Mouse (Mus musculus) forebrain, embryonic 16.5 days (tissue): ENCODE measurements around the gene 4930432K21Rik. TPM values are rescaled to one million over a fixed set of nuclear protein-coding genes. Genes with fewer than 3 reads are reported as not detected.

ENCODE experiments used
- ATAC-seq: fragments of 200-750 bp; cut with Nextera tagmentation; 2 replicates; pipeline ENCODE4 v1.8.0; 2017; ENCODE audit warnings: mild to moderate bottlenecking, moderate library complexity
- H3K27ac ChIP-seq: fragments of 300-500 bp; sonication (generic); 2 replicates; pipeline ENCODE4 v1.5.1; 2014; ENCODE audit warnings: low read length, control low read depth
- H3K27me3 ChIP-seq: fragments of 300-500 bp; sonication (generic); replicated peaks from 2 replicates; pipeline ENCODE4 v1.6.1; 2014; ENCODE audit warnings: low read length; ENCODE audit not compliant: control insufficient read depth, insufficient read depth
- H3K36me3 ChIP-seq: fragments of 300-500 bp; sonication (generic); 2 replicates; pipeline ENCODE4 v1.6.1; 2014; ENCODE audit not compliant: control insufficient read depth, insufficient read depth
- H3K4me1 ChIP-seq: fragments of 300-500 bp; sonication (generic); replicated peaks from 2 replicates; pipeline ENCODE4 v1.6.1; 2014; ENCODE audit warnings: low read length; ENCODE audit not compliant: control insufficient read depth, insufficient read depth
- H3K4me2 ChIP-seq: fragments of 300-500 bp; sonication (generic); 2 replicates; pipeline ENCODE4 v1.6.1; 2014; ENCODE audit warnings: mild to moderate bottlenecking, low read length, control low read depth
- H3K4me3 ChIP-seq: fragments of 300-500 bp; sonication (generic); replicated peaks from 2 replicates; pipeline ENCODE4 v1.5.1; 2014; ENCODE audit warnings: mild to moderate bottlenecking, low read length, control low read depth
- H3K9ac ChIP-seq: fragments of 300-500 bp; sonication (generic); replicated peaks from 2 replicates; pipeline ENCODE4 v1.6.1; 2014; ENCODE audit warnings: low read depth, low read length, control low read depth
- H3K9me3 ChIP-seq: fragments of 300-500 bp; sonication (generic); 2 replicates; pipeline ENCODE4 v1.6.1; 2016; ENCODE audit warnings: low read length; ENCODE audit not compliant: control insufficient read depth
- WGBS: fragments of 180-500 bp; shearing (Covaris S2); extraction: QIAGEN DNeasy Blood & Tissue Kit; methylation state at CpG from one replicate; pipeline ENCODE4 v1.1.7; 2014; 5-methylcytosine and 5-hydroxymethylcytosine counted together
- polyA plus RNA-seq: library from polyadenylated mRNA; unstranded; fragments of >200 nt; fragmentation: Nextera tagmentation; extraction: Ambion mirVana; gene quantifications from 2 replicates; pipeline ENCODE4 v1.2.1, GENCODE M21; 2015

The 4930432K21Rik gene
- polyA plus RNA-seq, 1 experiment from 2014 or later, result 3.5 TPM

GRCm38 (mm10) chr8:84187065-84187755 lies 39.4 kb downstream of the 4930432K21Rik start:
- Histone ChIP-seq H3K4me2 (peak overlapping the region; percentile 55), H3K27ac (no peak overlapping the region), H3K9ac (peak overlapping the region; percentile 49), H3K4me3 (peak overlapping the region; percentile 30), H3K9me3 (no peaks in the 10 kb centered on the region), H3K4me1 (peaks cover 33% of the 10 kb centered on the region), H3K36me3 (no peaks in the 10 kb centered on the region), H3K27me3 (no peaks in the 10 kb centered on the region)
- 3% methylated on average over 21 of the region's 21 CpGs for WGBS
- ATAC-seq, result no peak

DNA sequence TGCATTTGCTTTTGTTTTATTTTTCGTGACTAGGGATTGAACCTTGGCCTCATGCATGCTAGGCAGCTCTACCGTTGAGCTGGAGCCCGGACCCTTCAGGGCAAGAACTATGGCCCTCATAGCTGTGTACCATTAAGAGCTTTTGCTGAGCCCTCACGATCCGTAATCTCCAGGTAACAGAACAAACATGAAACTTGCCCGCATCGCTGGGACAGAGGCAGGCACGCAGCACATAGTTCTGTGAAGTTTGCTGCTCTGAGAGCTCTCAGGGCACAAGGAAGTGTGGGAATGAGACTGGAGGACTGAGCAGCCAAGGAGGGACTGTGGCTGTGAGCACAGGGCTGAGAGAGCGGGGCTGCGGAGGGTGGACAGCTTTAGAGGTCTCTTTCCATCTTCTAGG lies 40.8 kb downstream of the 4930432K21Rik start:
- H3K4me1 ChIP-seq, result peaks cover 31% of the 10 kb centered on the region
- H3K9me3 ChIP-seq, result no peaks in the 10 kb centered on the region
- H3K4me2 ChIP-seq, result no peak overlapping the region
- H3K9ac ChIP-seq, result no peak overlapping the region
- H3K36me3 ChIP-seq, result no peaks in the 10 kb centered on the region
- H3K27me3 ChIP-seq, result no peaks in the 10 kb centered on the region
- 91% methylated on average over 10 of the region's 10 CpGs for WGBS
- H3K4me3 ChIP-seq, result no peak overlapping the region
- no peak overlapping the region for H3K27ac ChIP-seq
- ATAC-seq, result no peak

DNA sequence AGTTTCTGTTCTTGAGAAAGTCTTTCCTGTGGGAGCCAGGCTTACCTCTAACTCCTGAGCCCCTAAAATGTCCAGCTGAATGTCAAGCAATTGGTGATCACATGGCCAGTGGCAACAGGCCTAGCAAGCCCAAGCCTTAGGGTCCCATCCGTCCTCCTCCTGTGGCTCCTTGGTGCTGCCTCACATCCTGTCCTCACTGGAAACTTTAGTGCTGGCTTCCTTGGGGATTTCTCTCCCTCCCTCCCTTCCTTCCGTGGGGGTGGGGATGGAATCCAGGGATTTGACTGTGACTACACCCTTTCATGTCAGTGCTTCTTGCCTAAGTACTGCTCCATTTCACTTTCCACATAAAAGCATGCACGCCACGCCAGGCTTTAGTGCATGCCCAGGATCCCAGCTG lies 41.8 kb downstream of the 4930432K21Rik start:
- Histone ChIP-seq H3K9ac (no peak overlapping the region), H3K4me3 (no peak overlapping the region), H3K27me3 (no peaks in the 10 kb centered on the region), H3K27ac (no peak overlapping the region), H3K4me1 (peaks cover 24% of the 10 kb centered on the region), H3K4me2 (no peak overlapping the region), H3K36me3 (no peaks in the 10 kb centered on the region), H3K9me3 (no peaks in the 10 kb centered on the region)
- WGBS, result 68% methylated on average over 4 of the region's 4 CpGs
- no peak for ATAC-seq

DNA sequence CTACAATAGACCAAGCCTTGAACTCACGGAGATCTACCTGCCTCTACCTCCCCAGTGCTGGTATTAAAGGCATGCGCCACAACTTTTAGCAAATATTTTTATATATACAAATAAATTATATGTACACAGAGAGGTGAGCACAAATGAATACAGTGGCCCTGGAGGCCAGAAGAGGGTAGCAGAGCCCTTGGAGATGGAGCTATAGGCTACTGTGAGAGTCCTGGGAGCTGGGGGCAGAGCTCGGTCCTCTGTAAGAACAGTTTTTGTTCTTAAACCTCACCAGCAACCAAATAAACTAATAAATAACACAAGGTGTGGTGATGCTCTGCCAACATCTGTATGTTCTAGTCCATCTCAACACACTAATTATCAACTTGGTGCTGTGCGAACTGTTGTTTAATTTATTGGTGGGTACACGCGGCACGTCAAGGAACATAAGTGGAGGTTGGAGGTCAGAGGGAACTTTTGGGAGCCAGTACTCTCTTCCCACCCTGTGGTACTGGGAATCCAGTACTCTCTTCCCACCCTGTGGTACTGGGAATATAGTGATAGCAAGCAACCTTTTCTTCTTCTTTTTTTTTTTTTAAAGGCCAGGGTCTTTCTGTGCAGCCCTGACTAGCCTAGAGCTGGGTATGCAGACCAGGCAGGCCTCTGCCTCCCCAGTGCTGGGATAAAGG lies 42.5 kb downstream of the 4930432K21Rik start:
- Histone ChIP-seq H3K27me3 (no peaks in the 10 kb centered on the region), H3K9ac (no peak overlapping the region), H3K9me3 (no peaks in the 10 kb centered on the region), H3K36me3 (no peaks in the 10 kb centered on the region), H3K4me1 (peaks cover 21% of the 10 kb centered on the region), H3K4me3 (no peak overlapping the region), H3K27ac (no peak overlapping the region), H3K4me2 (no peak overlapping the region)
- 93% methylated on average over 7 of the region's 7 CpGs for WGBS
- ATAC-seq, result no peak

DNA sequence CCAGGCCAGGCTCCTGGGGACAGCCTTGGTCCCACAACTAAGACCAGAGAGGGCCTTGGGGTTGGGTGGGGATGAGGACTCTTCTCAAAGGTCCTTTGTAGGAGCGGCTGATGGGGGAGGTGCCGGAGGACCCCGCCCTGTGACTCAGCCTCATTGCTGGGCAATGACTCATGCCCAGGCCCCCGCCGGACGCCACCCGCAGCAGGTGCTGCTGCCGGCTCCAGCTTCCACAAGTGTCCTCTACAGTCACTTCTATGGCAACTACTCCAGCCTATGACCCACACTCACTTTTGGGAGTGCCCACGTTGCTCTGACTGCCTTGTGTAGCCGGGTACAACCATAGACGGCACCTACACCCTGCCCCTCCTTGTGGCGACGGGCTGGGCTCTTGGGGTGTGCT lies 44.2 kb downstream of the 4930432K21Rik start:
- Histone ChIP-seq H3K9me3 (no peaks in the 10 kb centered on the region), H3K4me3 (no peak overlapping the region), H3K36me3 (no peaks in the 10 kb centered on the region), H3K27ac (peak overlapping the region; percentile 44; the same call in 1 of the 2 replicates), H3K9ac (no peak overlapping the region), H3K4me2 (peak overlapping the region; percentile 42), H3K27me3 (no peaks in the 10 kb centered on the region), H3K4me1 (peaks cover 16% of the 10 kb centered on the region)
- ATAC-seq, result peak; percentile 41; the same call in 1 of the 2 replicates
- WGBS, result 24% methylated on average over 13 of the region's 13 CpGs

GRCm38 (mm10) chr8:84192555-84192954 lies 44.7 kb downstream of the 4930432K21Rik start:
- Histone ChIP-seq H3K9ac (no peak overlapping the region), H3K4me1 (peaks cover 17% of the 10 kb centered on the region), H3K4me3 (peak overlapping the region; percentile 8; the same call in 1 of the 2 replicates), H3K9me3 (no peaks in the 10 kb centered on the region), H3K36me3 (no peaks in the 10 kb centered on the region), H3K27ac (no peak overlapping the region), H3K4me2 (peak overlapping the region; percentile 42), H3K27me3 (no peaks in the 10 kb centered on the region)
- ATAC-seq, result peak; percentile 23; the same call in 1 of the 2 replicates
- WGBS, result 3% methylated on average over 33 of the region's 33 CpGs

GRCm38 (mm10) chr8:84193161-84193560 lies 45.3 kb downstream of the 4930432K21Rik start:
- H3K4me1 ChIP-seq, result peaks cover 23% of the 10 kb centered on the region
- no peaks in the 10 kb centered on the region for H3K9me3 ChIP-seq
- H3K9ac ChIP-seq, result no peak overlapping the region
- H3K27me3 ChIP-seq, result no peaks in the 10 kb centered on the region
- H3K36me3 ChIP-seq, result no peaks in the 10 kb centered on the region
- H3K27ac ChIP-seq, result no peak overlapping the region
- no peak for ATAC-seq
- no peak overlapping the region for H3K4me2 ChIP-seq
- no peak overlapping the region for H3K4me3 ChIP-seq
- 80% methylated on average over 4 of the region's 4 CpGs for WGBS

DNA sequence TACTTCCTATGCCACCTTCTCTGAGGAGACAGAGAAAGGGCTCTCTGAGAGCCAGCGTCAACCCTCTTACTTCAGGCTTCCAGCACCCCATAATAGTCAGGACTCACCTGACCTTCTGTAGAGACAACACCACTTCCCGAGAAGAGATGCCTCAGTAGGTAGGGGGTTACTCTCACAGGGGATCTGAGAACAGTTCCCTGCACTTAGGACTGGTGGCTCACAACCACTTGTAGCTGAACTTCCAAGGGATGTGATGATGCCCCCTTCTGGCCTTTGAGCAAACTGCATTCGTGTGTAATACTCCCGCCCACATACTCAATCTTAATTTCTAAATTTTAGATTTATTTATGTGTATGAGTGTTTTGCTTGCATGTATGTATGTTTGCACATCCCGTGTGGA lies 45.7 kb downstream of the 4930432K21Rik start:
- H3K4me3 ChIP-seq, result no peak overlapping the region
- H3K9me3 ChIP-seq, result no peaks in the 10 kb centered on the region
- 82% methylated on average over 5 of the region's 5 CpGs for WGBS
- H3K4me2 ChIP-seq, result no peak overlapping the region
- H3K27me3 ChIP-seq, result no peaks in the 10 kb centered on the region
- no peaks in the 10 kb centered on the region for H3K36me3 ChIP-seq
- no peak overlapping the region for H3K9ac ChIP-seq
- ATAC-seq, result no peak
- no peak overlapping the region for H3K27ac ChIP-seq
- peaks cover 27% of the 10 kb centered on the region for H3K4me1 ChIP-seq

GRCm38 (mm10) chr8:84194224-84194743 lies 46.5 kb downstream of the 4930432K21Rik start:
- Histone ChIP-seq H3K4me3 (no peak overlapping the region), H3K27ac (no peak overlapping the region), H3K36me3 (no peaks in the 10 kb centered on the region), H3K4me2 (no peak overlapping the region), H3K4me1 (peaks cover 31% of the 10 kb centered on the region), H3K9me3 (no peaks in the 10 kb centered on the region), H3K9ac (no peak overlapping the region), H3K27me3 (no peaks in the 10 kb centered on the region)
- ATAC-seq, result no peak
- WGBS, result 66% methylated on average over 3 of the region's 3 CpGs
